Mouse (Mus musculus) midbrain, embryonic 13.5 days (tissue): Measurements from ENCODE around the gene Actn2. TPM values are rescaled to one million over a fixed set of nuclear protein-coding genes. Genes with fewer than 3 reads are reported as not detected.

Experiments used
- ATAC-seq: fragments of 200-750 bp; cut with Nextera tagmentation; 2 replicates; pipeline ENCODE4 v1.8.0; 2017; ENCODE audit warnings: mild to moderate bottlenecking, moderate TSS enrichment, moderate library complexity
- H3K27ac ChIP-seq: fragments of 300-500 bp; sonication (generic); 2 replicates; pipeline ENCODE4 v1.5.1; 2015; ENCODE audit warnings: inconsistent platforms, mild to moderate bottlenecking, moderate library complexity
- H3K27me3 ChIP-seq: fragments of 300-500 bp; sonication (generic); 2 replicates; pipeline ENCODE4 v1.6.1; 2015; ENCODE audit warnings: mild to moderate bottlenecking, inconsistent platforms
- H3K36me3 ChIP-seq: fragments of 300-500 bp; sonication (generic); 2 replicates; pipeline ENCODE4 v1.6.1; 2015; ENCODE audit warnings: mild to moderate bottlenecking, inconsistent platforms
- H3K4me1 ChIP-seq: fragments of 300-500 bp; sonication (generic); replicated peaks from 2 replicates; pipeline ENCODE4 v1.6.1; 2015; ENCODE audit warnings: inconsistent platforms
- H3K4me2 ChIP-seq: fragments of 300-500 bp; sonication (generic); replicated peaks from 2 replicates; pipeline ENCODE4 v1.6.1; 2015; ENCODE audit warnings: moderate library complexity, mild to moderate bottlenecking, inconsistent platforms
- H3K4me3 ChIP-seq: fragments of 300-500 bp; sonication (generic); replicated peaks from 2 replicates; pipeline ENCODE4 v1.5.1; 2015; ENCODE audit warnings: mild to moderate bottlenecking, inconsistent platforms
- H3K9ac ChIP-seq: fragments of 300-500 bp; sonication (generic); replicated peaks from 2 replicates; pipeline ENCODE4 v1.6.1; 2015; ENCODE audit warnings: mild to moderate bottlenecking, inconsistent platforms
- H3K9me3 ChIP-seq: fragments of 300-500 bp; sonication (generic); 2 replicates; pipeline ENCODE4 v1.6.1; 2016; ENCODE audit warnings: mild to moderate bottlenecking, inconsistent platforms
- WGBS: fragments of 180-500 bp; shearing (Covaris S2); methylation state at CpG from one replicate; pipeline ENCODE4 v1.1.7; 2015; 5-methylcytosine and 5-hydroxymethylcytosine counted together
- polyA plus RNA-seq: library from polyadenylated mRNA; unstranded; fragments of >200 nt; fragmentation: Nextera tagmentation; extraction: Ambion mirVana; gene quantifications from 2 replicates; pipeline ENCODE4 v1.2.1, GENCODE M21; 2015

The Actn2 gene
- polyA plus RNA-seq, 1 experiment from 2014 or later, result 1.1 TPM

DNA sequence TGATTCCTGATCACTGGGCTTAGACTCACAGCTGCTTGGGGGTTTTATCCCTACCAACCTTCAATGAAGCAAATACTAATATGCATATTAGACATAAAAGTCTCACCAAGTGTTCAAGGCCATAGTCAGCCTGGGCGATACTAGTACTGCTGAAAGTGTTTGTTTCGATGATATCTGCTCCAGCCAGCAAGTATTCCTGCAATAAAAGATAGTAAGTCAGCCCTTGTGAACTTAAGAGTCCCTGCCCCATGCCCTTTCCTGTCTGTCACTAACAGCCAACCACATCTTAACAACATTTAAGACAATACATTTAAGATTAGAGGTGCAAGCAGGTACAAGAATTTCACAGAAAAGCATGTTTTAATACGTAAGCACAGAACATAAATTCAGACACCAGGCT, 90.1 kb downstream of the Actn2 start:
- H3K36me3 ChIP-seq, result peaks cover 38% of the 10 kb centered on the region
- no peaks in the 10 kb centered on the region for H3K9me3 ChIP-seq
- no peaks in the 10 kb centered on the region for H3K4me1 ChIP-seq
- H3K27ac ChIP-seq, result no peak overlapping the region
- WGBS, result 94% methylated on average over 3 of the region's 3 CpGs
- no peaks in the 10 kb centered on the region for H3K27me3 ChIP-seq
- no peak overlapping the region for H3K4me2 ChIP-seq
- H3K9ac ChIP-seq, result no peak overlapping the region
- no peak overlapping the region for H3K4me3 ChIP-seq
- ATAC-seq, result no peak

DNA sequence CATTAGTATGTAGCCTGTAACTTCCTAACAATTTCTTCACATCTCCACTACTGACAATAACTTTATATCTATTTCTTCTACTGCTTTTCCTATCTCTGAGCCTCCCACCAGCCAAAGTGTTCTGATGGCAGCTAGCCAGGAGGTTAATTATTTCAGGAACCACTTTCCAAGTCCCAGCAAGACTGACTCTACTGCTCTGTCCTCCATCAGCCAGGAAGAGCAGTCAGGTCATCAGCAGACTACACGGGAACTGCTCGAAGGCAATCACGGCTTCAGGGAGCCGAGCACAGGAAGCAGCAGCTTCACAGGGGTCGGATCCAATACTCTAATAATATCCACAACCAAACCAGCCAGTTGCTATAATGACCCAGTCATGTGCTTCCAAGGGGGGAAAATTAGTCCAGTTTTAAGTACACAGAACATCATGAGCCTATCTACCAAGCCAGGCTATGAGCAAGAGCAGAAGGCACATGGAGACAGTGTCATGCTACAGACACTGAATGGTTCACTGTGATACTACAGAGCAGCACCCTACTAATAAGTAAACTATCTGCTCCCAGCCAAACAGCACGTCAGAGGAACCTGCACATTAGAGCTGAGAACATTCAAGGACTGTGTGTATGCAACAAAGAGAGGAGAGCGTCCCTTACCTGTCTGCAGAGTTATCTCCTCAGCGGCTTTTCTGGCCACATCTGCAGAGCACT, 91.2 kb downstream of the Actn2 start:
- ATAC-seq, result no peak
- no peaks in the 10 kb centered on the region for H3K4me1 ChIP-seq
- H3K36me3 ChIP-seq, result peaks cover 43% of the 10 kb centered on the region
- H3K9ac ChIP-seq, result no peak overlapping the region
- no peak overlapping the region for H3K27ac ChIP-seq
- no peak overlapping the region for H3K4me2 ChIP-seq
- no peak overlapping the region for H3K4me3 ChIP-seq
- H3K9me3 ChIP-seq, result no peaks in the 10 kb centered on the region
- no peaks in the 10 kb centered on the region for H3K27me3 ChIP-seq
- WGBS, result 92% methylated on average over 8 of the region's 8 CpGs

DNA sequence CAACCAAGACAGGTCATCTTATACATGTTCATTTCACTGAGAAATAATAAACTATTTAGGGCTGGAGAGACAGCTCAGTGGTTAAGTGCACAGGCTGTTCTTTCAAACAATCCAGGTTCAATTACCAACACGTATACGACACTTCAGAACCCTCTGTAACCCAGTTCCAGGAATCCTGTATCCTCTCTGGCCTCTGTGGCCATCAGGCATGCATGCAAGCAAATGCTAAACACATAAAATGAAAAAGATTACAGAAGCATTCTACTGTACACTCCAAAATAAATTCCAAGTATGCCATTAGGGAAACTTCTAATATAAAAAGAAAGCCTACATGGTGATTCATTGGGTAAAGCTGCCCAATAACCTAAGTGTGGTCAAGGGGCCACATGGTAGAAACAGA, 94.6 kb downstream of the Actn2 start:
- Histone ChIP-seq H3K9ac (no peak overlapping the region), H3K4me1 (no peaks in the 10 kb centered on the region), H3K9me3 (no peaks in the 10 kb centered on the region), H3K4me3 (no peak overlapping the region), H3K4me2 (no peak overlapping the region), H3K36me3 (peaks cover 69% of the 10 kb centered on the region), H3K27ac (no peak overlapping the region), H3K27me3 (no peaks in the 10 kb centered on the region)
- 93% methylated on average over 2 of the region's 2 CpGs for WGBS
- no peak for ATAC-seq

DNA sequence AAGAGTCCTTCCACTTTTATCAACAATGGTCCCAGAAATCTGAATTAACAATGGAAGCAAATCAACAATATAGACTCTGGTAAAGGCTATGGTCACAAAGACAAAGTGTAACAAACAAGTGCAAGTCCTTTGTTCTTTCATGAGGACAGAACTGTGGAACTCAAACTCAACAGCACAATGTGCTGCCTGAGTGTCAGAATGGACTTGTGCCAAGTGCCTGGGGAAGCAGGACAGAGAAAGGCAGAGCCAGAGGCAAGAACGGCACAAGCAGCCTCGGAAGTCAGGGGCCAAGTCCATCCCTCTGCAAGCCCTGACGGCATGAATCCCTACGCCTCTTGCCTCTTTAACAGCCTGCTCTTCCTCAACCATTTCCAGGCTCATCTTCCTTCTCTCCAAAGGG, 96.6 kb downstream of the Actn2 start:
- ATAC-seq, result no peak

DNA sequence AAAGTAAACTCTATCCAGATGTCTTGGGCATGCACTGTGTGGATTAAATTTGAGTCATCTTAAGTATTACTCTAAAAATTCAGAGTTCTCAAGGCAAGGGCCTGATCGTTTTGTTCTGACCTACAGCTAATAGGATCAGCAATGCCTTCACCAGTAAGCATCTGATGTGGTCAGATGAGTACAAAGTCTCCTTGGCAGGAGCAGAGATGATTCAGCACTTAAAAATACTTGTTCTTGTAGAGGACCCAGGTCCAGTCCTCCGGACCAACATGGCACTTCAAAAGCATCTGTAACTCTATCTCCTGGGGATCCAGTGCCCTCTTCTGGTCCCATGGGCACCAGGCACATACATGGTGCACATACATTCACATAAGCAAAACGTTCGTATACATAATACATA, 108.4 kb downstream of the Actn2 start:
- Histone ChIP-seq H3K4me1 (no peaks in the 10 kb centered on the region), H3K4me3 (no peak overlapping the region), H3K9me3 (no peaks in the 10 kb centered on the region), H3K36me3 (peaks cover 52% of the 10 kb centered on the region), H3K4me2 (no peak overlapping the region), H3K27me3 (no peaks in the 10 kb centered on the region), H3K9ac (no peak overlapping the region), H3K27ac (no peak overlapping the region)
- no peak for ATAC-seq
- WGBS, result 90% methylated on average over 4 of the region's 4 CpGs

More for the DNA sequence above, 96.6 kb downstream of the Actn2 start:
- Histone ChIP-seq H3K27me3 (no peaks in the 10 kb centered on the region), H3K4me2 (no peak overlapping the region), H3K9ac (no peak overlapping the region), H3K36me3 (peaks cover 63% of the 10 kb centered on the region), H3K4me1 (no peaks in the 10 kb centered on the region), H3K9me3 (no peaks in the 10 kb centered on the region), H3K27ac (no peak overlapping the region), H3K4me3 (no peak overlapping the region)
- 90% methylated on average over 4 of the region's 4 CpGs for WGBS

DNA sequence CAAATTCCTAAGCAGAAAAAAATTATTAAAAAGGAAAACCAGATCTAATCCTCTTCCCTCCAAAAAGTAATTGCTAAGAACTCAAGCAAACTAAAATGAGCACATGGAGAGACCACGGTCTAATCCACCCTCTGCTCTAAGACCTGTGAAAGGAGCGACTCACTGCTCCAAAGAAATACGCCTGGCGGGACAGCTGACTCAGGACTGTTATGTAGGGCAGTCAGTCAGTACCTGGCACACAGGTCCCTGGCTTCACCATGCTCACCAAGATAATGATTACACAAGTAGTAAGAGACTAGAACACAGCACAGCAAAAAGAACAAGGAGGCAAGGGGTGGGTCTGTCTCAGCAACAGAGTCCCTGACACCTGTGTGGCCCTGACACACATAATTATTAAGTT, 112.3 kb downstream of the Actn2 start:
- no peak overlapping the region for H3K27ac ChIP-seq
- H3K9ac ChIP-seq, result no peak overlapping the region
- H3K27me3 ChIP-seq, result no peaks in the 10 kb centered on the region
- ATAC-seq, result no peak
- H3K36me3 ChIP-seq, result peaks cover 52% of the 10 kb centered on the region
- no peaks in the 10 kb centered on the region for H3K4me1 ChIP-seq
- no peak overlapping the region for H3K4me3 ChIP-seq
- 82% methylated on average over 4 of the region's 4 CpGs for WGBS
- no peaks in the 10 kb centered on the region for H3K9me3 ChIP-seq
- no peak overlapping the region for H3K4me2 ChIP-seq

DNA sequence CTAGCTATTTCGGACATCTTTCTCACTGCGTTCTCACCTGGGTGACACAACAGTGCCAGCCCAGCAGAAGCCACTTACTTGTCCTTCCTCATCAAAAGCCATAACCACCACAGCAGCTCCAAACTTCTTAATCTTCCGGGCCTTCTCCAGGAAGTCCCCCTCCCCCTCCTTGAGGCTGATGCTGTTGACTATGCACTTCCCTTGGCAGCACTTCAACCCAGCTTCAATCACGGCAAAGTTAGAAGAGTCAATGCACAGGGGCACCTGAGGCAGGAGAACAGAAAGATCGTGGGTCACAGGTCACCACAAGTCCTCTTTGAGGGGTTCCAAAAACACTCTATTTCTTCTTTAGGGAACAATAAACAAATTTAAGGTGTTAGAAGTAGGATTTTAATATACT, 113.0 kb downstream of the Actn2 start:
- H3K4me1 ChIP-seq, result no peaks in the 10 kb centered on the region
- no peaks in the 10 kb centered on the region for H3K9me3 ChIP-seq
- H3K9ac ChIP-seq, result no peak overlapping the region
- no peak for ATAC-seq
- no peak overlapping the region for H3K4me3 ChIP-seq
- 89% methylated on average over 5 of the region's 5 CpGs for WGBS
- H3K27ac ChIP-seq, result no peak overlapping the region
- peaks cover 52% of the 10 kb centered on the region for H3K36me3 ChIP-seq
- no peak overlapping the region for H3K4me2 ChIP-seq
- H3K27me3 ChIP-seq, result no peaks in the 10 kb centered on the region

Other genes starting within 250 kb of the Actn2 start
- gene Ryr2, start 233.8 kb downstream of the Actn2 start, polyA plus RNA-seq, result 2.5 and 2.7 TPM in 2 replicates
- gene Mtr, start 82.6 kb downstream of the Actn2 start, polyA plus RNA-seq, result 5.3 and 6.6 TPM in 2 replicates
- 15.7 and 18.6 TPM in 2 replicates for gene Heatr1, start 54.3 kb upstream of the Actn2 start, polyA plus RNA-seq
- 15.1 and 15.7 TPM in 2 replicates for gene Lgals8, start 124.2 kb upstream of the Actn2 start, polyA plus RNA-seq
- 1.3 TPM in 2 replicates for gene Edaradd, start 179.7 kb upstream of the Actn2 start, polyA plus RNA-seq
- 15.1 and 16.6 TPM in 2 replicates for gene Ero1lb, start 225.1 kb upstream of the Actn2 start, polyA plus RNA-seq